Comparison of ENCODE assay signal across 19 mouse cellular contexts in the genomic region with DNA sequence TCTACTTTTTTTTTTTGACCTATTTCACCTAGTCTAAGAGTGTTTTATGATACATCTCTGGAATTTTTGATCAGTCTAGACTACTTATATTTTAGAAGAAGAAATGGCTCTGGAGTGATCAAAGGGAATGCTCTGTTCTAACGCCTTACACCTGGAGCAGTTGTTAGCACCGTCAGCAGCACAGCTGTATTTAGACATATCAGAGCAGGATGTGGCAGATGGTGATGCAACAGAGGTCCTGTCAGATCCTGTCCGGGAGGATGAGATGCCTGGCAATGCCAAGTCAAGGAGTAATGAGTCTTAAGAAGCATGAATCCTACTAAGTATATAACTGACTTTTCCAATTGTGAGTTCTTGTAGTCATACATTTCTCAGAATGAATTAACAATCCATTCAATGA.
A peak's percentile ranks its signal among the peaks of the same experiment; 100 is the strongest.
DNase-seq lines count a peak whose midpoint lies in the region; ATAC-seq and TF ChIP-seq lines count a peak whose summit lies in the region.
"Had no signal": no experiment of that assay in that cellular context is flagged by ENCODE, and none has a peak within 500 bp of the region (broad histone marks: within the 10 kb centered on the region; RNA-seq: fewer than 3 reads in every experiment).

No protein-coding gene starts in this region.

- peak; percentile 71 for DNase-seq in 416B (ENCODE audit: low read depth)
- DNase-seq in thymus, adult 2 months: peak; percentile 8
- peak; percentile 28 for DNase-seq in thymus, postnatal 25 days
- DNase-seq in lung, postnatal 14 days: no peak
- no peak for DNase-seq in urinary bladder, postnatal 25 days (ENCODE audit: low spot score)
- no peak for DNase-seq in cerebellum, postnatal 36 days
- DNase-seq: adrenal gland, postnatal 10 days; cerebellum, adult 11 months; cerebellum, adult 9-10 months; gastrocnemius, postnatal 36 days; heart, adult 2 months; heart, postnatal 14 days had no signal

- TF ChIP-seq CTCF in thymus, adult 2 months (IDR thresholded peaks at IDR 0.05; ENCODE audit: borderline replicate concordance, control insufficient read depth, extremely low read depth, insufficient read depth, low read length, poor library complexity): no peak

- no peak overlapping the region for H3K4me3 ChIP-seq in thymus, adult 2 months (ENCODE audit: control insufficient read depth, insufficient read depth, low read length)
- H3K4me3 ChIP-seq: embryonic facial prominence, embryonic 10.5 days; forebrain, embryonic 10.5 days; heart, adult 2 months; heart, embryonic 15.5 days; hindbrain, embryonic 10.5 days had no signal

- H3K36me3 ChIP-seq in thymus, adult 2 months (ENCODE audit: control insufficient read depth, insufficient read depth, low read length): no peaks in the 10 kb centered on the region
- H3K36me3 ChIP-seq: embryonic facial prominence, embryonic 10.5 days; forebrain, embryonic 10.5 days; heart, embryonic 15.5 days; hindbrain, embryonic 10.5 days had no signal

- ATAC-seq in granulocyte monocyte progenitor cell, adult 5-6 weeks (replicated peaks; ENCODE audit: poor library complexity, severe bottlenecking): peak; percentile 50
- ATAC-seq: forebrain, embryonic 14.5 days had no signal

- H3K27ac ChIP-seq in thymus, adult 2 months (ENCODE audit: control insufficient read depth, insufficient read depth, low read length): no peak overlapping the region
- H3K27ac ChIP-seq: embryonic facial prominence, embryonic 10.5 days; forebrain, embryonic 10.5 days; heart, adult 2 months; heart, embryonic 15.5 days; hindbrain, embryonic 10.5 days; hindbrain, embryonic 14.5 days had no signal

- H3K27me3 ChIP-seq in thymus, adult 2 months (ENCODE audit: control insufficient read depth, insufficient read depth, low read length): no peaks in the 10 kb centered on the region
- H3K27me3 ChIP-seq: heart, embryonic 15.5 days had no signal

- H3K4me1 ChIP-seq in thymus, adult 2 months (replicated peaks; ENCODE audit: control insufficient read depth, insufficient read depth, low read length): no peaks in the 10 kb centered on the region
- H3K4me1 ChIP-seq: embryonic facial prominence, embryonic 10.5 days; forebrain, embryonic 10.5 days; hindbrain, embryonic 10.5 days had no signal

- TF ChIP-seq POLR2A in thymus, adult 2 months (IDR thresholded peaks at IDR 0.05; ENCODE audit: control insufficient read depth, extremely low read depth, insufficient read depth, low read length, poor library complexity): no peak

- 8% methylated on average over 3 of the region's 3 CpGs for WGBS in thymus, adult 2 months

Comparison
In these comparisons a context has a peak if more than half of its experiments do, and no peak if none do; other contexts are left out.
1. DNase-seq: peak in 416B (single experiment), thymus, adult 2 months (single experiment) and thymus, postnatal 25 days (single experiment); none in lung, postnatal 14 days (single experiment), urinary bladder, postnatal 25 days (single experiment) and cerebellum, postnatal 36 days (0 of 2).